Mouse (Mus musculus) heart, embryonic 15.5 days (tissue): ENCODE data around the gene Olfr373. TPM values are rescaled to one million over a fixed set of nuclear protein-coding genes. Genes with fewer than 3 reads are reported as not detected.
A peak's percentile ranks its signal among the peaks of the same experiment; 100 is the strongest.

Experiments used
- ATAC-seq: fragments of 200-750 bp; cut with Nextera tagmentation; replicated peaks from 2 replicates; pipeline ENCODE4 v1.8.0; 2017; ENCODE audit warnings: low read depth, moderate TSS enrichment; ENCODE audit not compliant: insufficient number of reproducible peaks, insufficient read depth, low FRiP score
- H3K27ac ChIP-seq: fragments of 300-500 bp; sonication (generic); 2 replicates; pipeline ENCODE4 v1.5.1; 2015; ENCODE audit warnings: mild to moderate bottlenecking, inconsistent platforms
- H3K27me3 ChIP-seq: fragments of 300-500 bp; sonication (generic); 2 replicates; pipeline ENCODE4 v1.6.1; 2015; ENCODE audit warnings: inconsistent platforms
- H3K36me3 ChIP-seq: fragments of 300-500 bp; sonication (generic); 2 replicates; pipeline ENCODE4 v1.6.1; 2015; ENCODE audit warnings: mild to moderate bottlenecking, inconsistent platforms
- H3K4me1 ChIP-seq: fragments of 300-500 bp; sonication (generic); replicated peaks from 2 replicates; pipeline ENCODE4 v1.6.1; 2015; ENCODE audit warnings: inconsistent platforms
- H3K4me2 ChIP-seq: fragments of 300-500 bp; sonication (generic); 2 replicates; pipeline ENCODE4 v1.6.1; 2015; ENCODE audit warnings: inconsistent platforms, mild to moderate bottlenecking, moderate library complexity
- H3K4me3 ChIP-seq: fragments of 300-500 bp; sonication (generic); 2 replicates; pipeline ENCODE4 v1.5.1; 2015; ENCODE audit warnings: mild to moderate bottlenecking, inconsistent platforms
- H3K9ac ChIP-seq: fragments of 300-500 bp; sonication (generic); 2 replicates; pipeline ENCODE4 v1.6.1; 2015; ENCODE audit warnings: mild to moderate bottlenecking, inconsistent platforms
- H3K9me3 ChIP-seq: fragments of 300-500 bp; sonication (generic); replicated peaks from 2 replicates; pipeline ENCODE4 v1.6.1; 2016; ENCODE audit warnings: inconsistent platforms
- WGBS: fragments of 180-500 bp; shearing (Covaris S2); methylation state at CpG from one replicate; pipeline ENCODE4 v1.1.7; 2015; ENCODE audit warnings: mixed read lengths; 5-methylcytosine and 5-hydroxymethylcytosine counted together
- polyA plus RNA-seq: library from polyadenylated mRNA; unstranded; fragments of >200 nt; fragmentation: Nextera tagmentation; extraction: Ambion mirVana; gene quantifications from 2 replicates; pipeline ENCODE4 v1.2.1, GENCODE M21; 2015

The Olfr373 gene
- polyA plus RNA-seq, 1 experiment from 2014 or later = not detected

GRCm38 (mm10) chr8:72147266-72147665 is 64.3 kb downstream of the Olfr373 start:
- Histone ChIP-seq H3K27me3 (no peaks in the 10 kb centered on the region), H3K27ac (peak overlapping the region; percentile 16), H3K36me3 (peaks cover 93% of the 10 kb centered on the region), H3K4me3 (no peak overlapping the region), H3K4me2 (no peak overlapping the region), H3K9ac (no peak overlapping the region), H3K9me3 (no peaks in the 10 kb centered on the region), H3K4me1 (peaks cover 30% of the 10 kb centered on the region)
- ATAC-seq = 0 out of 2 replicates have a peak, but pooled peaks have one; percentile 19
- 47% methylated on average over 2 of the region's 2 CpGs for WGBS

- Histone ChIP-seq H3K27ac (no peak overlapping the region), H3K4me3 (no peak overlapping the region), H3K36me3 (peaks cover 88% of the 10 kb centered on the region), H3K9ac (no peak overlapping the region), H3K4me1 (peaks cover 26% of the 10 kb centered on the region), H3K27me3 (no peaks in the 10 kb centered on the region), H3K9me3 (no peaks in the 10 kb centered on the region), H3K4me2 (no peak overlapping the region)
- no peak for ATAC-seq
- WGBS = 88% methylated on average over 1 of the region's 1 CpGs
Measured at GRCm38 (mm10) chr8:72149056-72149455, 66.1 kb downstream of the Olfr373 start.

GRCm38 (mm10) chr8:72151418-72152078 is 68.6 kb downstream of the Olfr373 start:
- no peak overlapping the region for H3K4me3 ChIP-seq
- H3K36me3 ChIP-seq = peaks cover 67% of the 10 kb centered on the region
- no peak overlapping the region for H3K27ac ChIP-seq
- H3K9me3 ChIP-seq = no peaks in the 10 kb centered on the region
- WGBS = 74% methylated on average over 3 of the region's 3 CpGs
- no peak overlapping the region for H3K4me2 ChIP-seq
- no peaks in the 10 kb centered on the region for H3K27me3 ChIP-seq
- H3K9ac ChIP-seq = no peak overlapping the region
- no peak for ATAC-seq
- H3K4me1 ChIP-seq = peaks cover 10% of the 10 kb centered on the region

Other genes starting within 250 kb of the Olfr373 start
- gene Zfp709, start 201.2 kb upstream of the Olfr373 start, polyA plus RNA-seq = 3.7 and 5.7 TPM in 2 replicates
- 2.2 and 2.7 TPM in 2 replicates for gene Zfp882, start 174.6 kb upstream of the Olfr373 start, polyA plus RNA-seq
- gene Zfp617, start 174.5 kb upstream of the Olfr373 start, polyA plus RNA-seq = 22.3 and 23.3 TPM in 2 replicates
- gene Zfp961, start 132.1 kb upstream of the Olfr373 start, polyA plus RNA-seq = 9.6 and 12.6 TPM in 2 replicates
- 1.1 and 1.5 TPM in 2 replicates for gene Cyp4f18, start 73.6 kb upstream of the Olfr373 start, polyA plus RNA-seq
- not detected in 2 replicates for gene Olfr372, start 42.0 kb upstream of the Olfr373 start, polyA plus RNA-seq
- not detected in 2 replicates for gene Olfr374, start 23.9 kb downstream of the Olfr373 start, polyA plus RNA-seq
- 330 and 373 TPM in 2 replicates for gene Tpm4, start 51.8 kb downstream of the Olfr373 start, polyA plus RNA-seq
- 68.4 and 77.8 TPM in 2 replicates for gene Rab8a, start 78.0 kb downstream of the Olfr373 start, polyA plus RNA-seq
- gene Hsh2d, start 106.5 kb downstream of the Olfr373 start, polyA plus RNA-seq = 0.20 and 0.27 TPM in 2 replicates
- gene Cib3, start 129.7 kb downstream of the Olfr373 start, polyA plus RNA-seq = not detected in 2 replicates
- gene Gm11034, start 130.5 kb downstream of the Olfr373 start, polyA plus RNA-seq = not detected in 2 replicates
- 41.0 and 45.6 TPM in 2 replicates for gene Fam32a, start 136.6 kb downstream of the Olfr373 start, polyA plus RNA-seq
- 96.3 and 113 TPM in 2 replicates for gene Ap1m1, start 156.8 kb downstream of the Olfr373 start, polyA plus RNA-seq
- gene Gm10282, start 222.1 kb downstream of the Olfr373 start, polyA plus RNA-seq = 14.8 and 15.9 TPM in 2 replicates
- 18.5 and 19.5 TPM in 2 replicates for gene Klf2, start 235.9 kb downstream of the Olfr373 start, polyA plus RNA-seq